Mouse (Mus musculus) embryonic facial prominence, embryonic 15.5 days (tissue): ENCODE measurements around the gene Ms4a4a. TPM values are rescaled to one million over a fixed set of nuclear protein-coding genes. Genes with fewer than 3 reads are reported as not detected.

Source experiments
- ATAC-seq: fragments of 200-750 bp; cut with Nextera tagmentation; 2 replicates; pipeline ENCODE4 v1.8.0; 2017; ENCODE audit warnings: low read depth, moderate TSS enrichment; ENCODE audit not compliant: insufficient number of reproducible peaks, low FRiP score, low TSS enrichment
- H3K27ac ChIP-seq: fragments of 300-500 bp; sonication (generic); replicated peaks from 2 replicates; pipeline ENCODE4 v1.5.1; 2015; ENCODE audit warnings: mild to moderate bottlenecking, inconsistent platforms
- H3K27me3 ChIP-seq: fragments of 300-500 bp; sonication (generic); 2 replicates; pipeline ENCODE4 v1.6.1; 2015; ENCODE audit warnings: inconsistent platforms
- H3K36me3 ChIP-seq: fragments of 300-500 bp; sonication (generic); 2 replicates; pipeline ENCODE4 v1.6.1; 2015; ENCODE audit warnings: mild to moderate bottlenecking, inconsistent platforms
- H3K4me1 ChIP-seq: fragments of 300-500 bp; sonication (generic); 2 replicates; pipeline ENCODE4 v1.6.1; 2015; ENCODE audit warnings: inconsistent platforms
- H3K4me2 ChIP-seq: fragments of 300-500 bp; sonication (generic); replicated peaks from 2 replicates; pipeline ENCODE4 v1.6.1; 2015; ENCODE audit warnings: mild to moderate bottlenecking, inconsistent platforms
- H3K4me3 ChIP-seq: fragments of 300-500 bp; sonication (generic); replicated peaks from 2 replicates; pipeline ENCODE4 v1.5.1; 2015; ENCODE audit warnings: mild to moderate bottlenecking, inconsistent platforms
- H3K9ac ChIP-seq: fragments of 300-500 bp; sonication (generic); 2 replicates; pipeline ENCODE4 v1.6.1; 2015; ENCODE audit warnings: inconsistent platforms
- H3K9me3 ChIP-seq: fragments of 300-500 bp; sonication (generic); replicated peaks from 2 replicates; pipeline ENCODE4 v1.6.1; 2016; ENCODE audit warnings: inconsistent platforms
- WGBS: fragments of 180-500 bp; shearing (Covaris S2); methylation state at CpG from one replicate; pipeline ENCODE4 v1.1.7; 2015; 5-methylcytosine and 5-hydroxymethylcytosine counted together
- polyA plus RNA-seq: library from polyadenylated mRNA; unstranded; fragments of >200 nt; fragmentation: Nextera tagmentation; extraction: Ambion mirVana; gene quantifications from 2 replicates; pipeline ENCODE4 v1.2.1, GENCODE M21; 2015

The Ms4a4a gene
- polyA plus RNA-seq, 1 experiment from 2014 or later = 13.0 TPM

DNA sequence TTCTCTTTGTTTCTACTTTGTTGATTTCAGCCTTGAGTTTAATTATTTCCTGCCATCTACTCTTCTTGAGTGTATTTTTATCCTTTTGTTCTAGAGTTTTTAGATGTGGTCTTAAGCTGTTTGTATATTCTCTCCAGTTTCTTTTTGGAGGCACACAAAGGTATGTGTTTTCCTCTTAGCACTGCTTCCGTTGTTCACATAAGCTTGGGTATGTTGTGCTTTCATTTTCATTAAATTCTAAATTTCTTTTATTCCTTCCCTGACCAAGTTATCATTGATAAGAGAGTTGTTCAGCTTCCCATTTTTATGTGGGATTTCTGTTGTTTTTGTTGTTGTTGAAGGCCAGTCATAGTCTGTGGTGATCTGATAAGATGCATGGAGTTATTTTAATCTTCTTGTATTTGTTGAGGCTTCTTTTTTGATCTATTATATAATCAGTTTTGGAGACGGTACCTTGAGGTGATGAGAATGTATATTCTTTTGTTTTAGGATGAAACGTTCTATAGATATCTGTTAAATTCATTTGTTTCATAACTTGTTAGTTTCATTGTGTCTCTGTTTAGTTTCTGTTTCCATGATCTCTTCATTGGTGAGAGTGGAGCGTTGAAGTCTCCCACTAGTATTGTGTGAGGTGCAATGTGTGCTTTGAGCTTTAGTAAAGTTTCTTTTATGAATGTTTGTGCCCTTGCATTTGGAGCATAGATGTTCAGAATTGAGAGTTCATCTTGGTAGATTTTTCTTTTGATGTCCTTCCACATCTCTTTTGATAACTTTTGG lies 59.9 kb downstream of the Ms4a4a start:
- Histone ChIP-seq H3K4me1 (no peaks in the 10 kb centered on the region), H3K9ac (no peak overlapping the region), H3K27ac (no peak overlapping the region), H3K9me3 (no peaks in the 10 kb centered on the region), H3K27me3 (no peaks in the 10 kb centered on the region), H3K4me2 (no peak overlapping the region), H3K4me3 (no peak overlapping the region), H3K36me3 (no peaks in the 10 kb centered on the region)
- WGBS = 87% methylated on average over 4 of the region's 4 CpGs
- no peak for ATAC-seq

Other genes with a start within 250 kb of the Ms4a4a start
- gene 1700017D01Rik, start 244.6 kb upstream of the Ms4a4a start, polyA plus RNA-seq = not detected in 2 replicates
- not detected in 2 replicates for gene 1700025F22Rik, start 210.2 kb upstream of the Ms4a4a start, polyA plus RNA-seq
- not detected in 2 replicates for gene Ms4a13, start 178.8 kb upstream of the Ms4a4a start, polyA plus RNA-seq
- gene Ms4a12, start 143.1 kb upstream of the Ms4a4a start, polyA plus RNA-seq = not detected in 2 replicates
- not detected in 2 replicates for gene Ms4a1, start 109.3 kb upstream of the Ms4a4a start, polyA plus RNA-seq
- gene Ms4a5, start 91.7 kb upstream of the Ms4a4a start, polyA plus RNA-seq = not detected in 2 replicates
- gene Ms4a14, start 61.1 kb upstream of the Ms4a4a start, polyA plus RNA-seq = 0.08 and 0.17 TPM in 2 replicates
- 11.1 and 11.2 TPM in 2 replicates for gene Ms4a7, start 39.4 kb upstream of the Ms4a4a start, polyA plus RNA-seq
- gene Ms4a4c, start 29.2 kb downstream of the Ms4a4a start, polyA plus RNA-seq = 1.1 and 1.8 TPM in 2 replicates
- gene Ms4a4b, start 68.0 kb downstream of the Ms4a4a start, polyA plus RNA-seq = not detected in 2 replicates
- 10.0 and 12.5 TPM in 2 replicates for gene Ms4a6c, start 93.8 kb downstream of the Ms4a4a start, polyA plus RNA-seq
- 0.12 TPM in 1 of 2 replicates, not detected in the other for gene Gm8369, start 110.4 kb downstream of the Ms4a4a start, polyA plus RNA-seq
- 9.2 and 9.6 TPM in 2 replicates for gene Ms4a6b, start 141.0 kb downstream of the Ms4a4a start, polyA plus RNA-seq
- 0.97 and 1.1 TPM in 2 replicates for gene Ms4a4d, start 161.3 kb downstream of the Ms4a4a start, polyA plus RNA-seq
- gene Ms4a6d, start 229.3 kb downstream of the Ms4a4a start, polyA plus RNA-seq = 8.5 and 10.1 TPM in 2 replicates
- 1.5 and 1.6 TPM in 2 replicates for gene Ms4a2, start 248.2 kb downstream of the Ms4a4a start, polyA plus RNA-seq